In the genomic region with DNA sequence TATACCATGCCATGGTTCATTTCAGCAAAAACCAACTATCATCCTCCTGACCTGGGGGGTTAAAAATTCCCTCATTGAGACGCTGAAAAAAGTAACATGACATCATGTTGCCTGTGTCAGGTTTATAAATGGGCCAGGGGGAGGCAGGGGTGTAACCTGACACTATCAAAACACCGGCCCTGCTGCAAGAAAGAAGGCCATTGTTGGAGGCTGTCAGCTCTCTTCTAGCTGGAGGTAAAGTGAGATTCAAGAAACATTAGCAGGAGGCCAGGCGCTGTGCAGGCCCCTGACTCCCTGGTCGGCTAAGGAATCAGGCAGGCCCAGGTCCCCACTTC, we compare ENCODE assay signal across 9 mouse cellular contexts. TPM values are rescaled to one million over a fixed set of nuclear protein-coding genes. Genes with fewer than 3 reads are reported as not detected.
DNase-seq lines count a peak whose midpoint lies in the region; ATAC-seq lines count a peak whose summit lies in the region.
"Had no signal": no experiment of that assay in that cellular context is flagged by ENCODE, and none has a peak within 500 bp of the region (broad histone marks: within the 10 kb centered on the region; RNA-seq: fewer than 3 reads in every experiment).

No protein-coding gene starts in this region.

- ATAC-seq in hindbrain, embryonic 11.5 days (ENCODE audit: low FRiP score): peak; percentile 55; the same call in 1 of the 2 replicates
- no peak for ATAC-seq in hindbrain, embryonic 16.5 days
- peak; percentile 81 for ATAC-seq in heart, embryonic 12.5 days (ENCODE audit: insufficient number of reproducible peaks, low FRiP score)
- ATAC-seq in limb, embryonic 13.5 days (ENCODE audit: low FRiP score, low read depth): peak; percentile 76
- ATAC-seq in granulocyte monocyte progenitor cell, adult 5-6 weeks (replicated peaks; ENCODE audit: poor library complexity, severe bottlenecking): no peak

- no peaks in the 10 kb centered on the region for H3K9me3 ChIP-seq in hindbrain, embryonic 11.5 days (ENCODE audit: control insufficient read depth, low read length)
- no peaks in the 10 kb centered on the region for H3K9me3 ChIP-seq in hindbrain, embryonic 16.5 days (ENCODE audit: control insufficient read depth, low read length)
- no peaks in the 10 kb centered on the region for H3K9me3 ChIP-seq in heart, embryonic 12.5 days (replicated peaks)
- no peaks in the 10 kb centered on the region for H3K9me3 ChIP-seq in limb, embryonic 13.5 days

- 2% methylated on average over 4 of the region's 4 CpGs for WGBS in hindbrain, embryonic 11.5 days
- 12% methylated on average over 4 of the region's 4 CpGs for WGBS in hindbrain, embryonic 16.5 days
- WGBS in heart, embryonic 12.5 days: 3% methylated on average over 4 of the region's 4 CpGs
- WGBS in limb, embryonic 13.5 days: 3% methylated on average over 4 of the region's 4 CpGs

- no peak overlapping the region for H3K4me3 ChIP-seq in hindbrain, embryonic 11.5 days (ENCODE audit: low read depth, low read length)
- no peak overlapping the region for H3K4me3 ChIP-seq in hindbrain, embryonic 16.5 days (ENCODE audit: low read length)
- H3K4me3 ChIP-seq in heart, embryonic 12.5 days: no peak overlapping the region
- H3K4me3 ChIP-seq in limb, embryonic 13.5 days: no peak overlapping the region

- peak overlapping the region; percentile 39 for H3K27ac ChIP-seq in hindbrain, embryonic 11.5 days (ENCODE audit: low read depth, low read length)
- H3K27ac ChIP-seq in hindbrain, embryonic 16.5 days (ENCODE audit: low read depth, low read length): no peak overlapping the region
- peak overlapping the region; percentile 96 for H3K27ac ChIP-seq in heart, embryonic 12.5 days (ENCODE audit: poor library complexity, severe bottlenecking)
- peak overlapping the region; percentile 52; the same call in 1 of the 2 replicates for H3K27ac ChIP-seq in limb, embryonic 13.5 days

- H3K27me3 ChIP-seq in hindbrain, embryonic 11.5 days (ENCODE audit: control insufficient read depth, insufficient read depth, low read length): no peaks in the 10 kb centered on the region
- H3K27me3 ChIP-seq in hindbrain, embryonic 16.5 days (replicated peaks; ENCODE audit: control insufficient read depth, insufficient read depth, low read length): no peaks in the 10 kb centered on the region
- no peaks in the 10 kb centered on the region for H3K27me3 ChIP-seq in heart, embryonic 12.5 days (replicated peaks)
- H3K27me3 ChIP-seq in limb, embryonic 13.5 days: no peaks in the 10 kb centered on the region
- H3K27me3 ChIP-seq: CH12.LX had no signal

- H3K9ac ChIP-seq in hindbrain, embryonic 11.5 days (ENCODE audit: low read depth, low read length): no peak overlapping the region
- no peak overlapping the region for H3K9ac ChIP-seq in hindbrain, embryonic 16.5 days (ENCODE audit: low read depth, low read length)
- H3K9ac ChIP-seq in heart, embryonic 12.5 days: peak overlapping the region; percentile 51; the same call in 1 of the 2 replicates
- no peak overlapping the region for H3K9ac ChIP-seq in limb, embryonic 13.5 days

- H3K4me2 ChIP-seq in hindbrain, embryonic 11.5 days (replicated peaks; ENCODE audit: low read depth, low read length): no peak overlapping the region
- no peak overlapping the region for H3K4me2 ChIP-seq in hindbrain, embryonic 16.5 days (ENCODE audit: low read length)
- peak overlapping the region; percentile 38; the same call in 1 of the 2 replicates for H3K4me2 ChIP-seq in heart, embryonic 12.5 days
- H3K4me2 ChIP-seq in limb, embryonic 13.5 days (replicated peaks): peak overlapping the region; percentile 5; the same call in 1 of the 2 replicates

- DNase-seq in hindbrain, embryonic 11.5 days (ENCODE audit: low spot score): peak; percentile 63
- peak; percentile 87 for DNase-seq in embryo, embryonic 10 days (ENCODE audit: low spot score)
- no peak for DNase-seq in spleen, postnatal 4 days (ENCODE audit: low spot score in 2 of 2)
- DNase-seq in spleen, postnatal 36 days (ENCODE audit: low spot score in 2 of 2): no peak

- H3K4me1 ChIP-seq in hindbrain, embryonic 11.5 days (replicated peaks; ENCODE audit: control insufficient read depth, insufficient read depth, low read length): peaks cover 22% of the 10 kb centered on the region
- H3K4me1 ChIP-seq in hindbrain, embryonic 16.5 days (ENCODE audit: control insufficient read depth, insufficient read depth, low read depth, low read length): peaks cover 48% of the 10 kb centered on the region
- H3K4me1 ChIP-seq in heart, embryonic 12.5 days (replicated peaks): peaks cover 76% of the 10 kb centered on the region
- H3K4me1 ChIP-seq in limb, embryonic 13.5 days: peaks cover 75% of the 10 kb centered on the region

- no peaks in the 10 kb centered on the region for H3K36me3 ChIP-seq in hindbrain, embryonic 11.5 days (ENCODE audit: control insufficient read depth, insufficient read depth, low read length)
- H3K36me3 ChIP-seq in hindbrain, embryonic 16.5 days (ENCODE audit: control insufficient read depth, insufficient read depth, low read length): no peaks in the 10 kb centered on the region
- 0 out of 2 replicates have a peak, but pooled peaks cover 3% of the 10 kb centered on the region for H3K36me3 ChIP-seq in heart, embryonic 12.5 days
- H3K36me3 ChIP-seq in limb, embryonic 13.5 days: no peaks in the 10 kb centered on the region

RNA-seq across cellular contexts. Expression of gene Pbx1, which starts 49.3 kb away (rescaled TPM):
- polyA plus RNA-seq in hindbrain, embryonic 11.5 days (2014; fragmentation: Nextera tagmentation; extraction: Ambion mirVana): 49.0 and 59.2 TPM in 2 replicates
- 36.0 and 38.9 TPM in 2 replicates for polyA plus RNA-seq in hindbrain, embryonic 16.5 days (2015; fragmentation: Nextera tagmentation; extraction: Ambion mirVana)
- polyA plus RNA-seq in heart, embryonic 12.5 days (2016; fragmentation: Nextera tagmentation; extraction: Ambion mirVana): 26.2 and 26.3 TPM in 2 replicates
- 31.6 and 33.0 TPM in 2 replicates for polyA plus RNA-seq in limb, embryonic 13.5 days (2015; fragmentation: Nextera tagmentation; extraction: Ambion mirVana)
- 4.9 and 8.2 TPM in 2 replicates for total RNA-seq in granulocyte monocyte progenitor cell, adult 5-6 weeks (2014; fragmentation: Nextera tagmentation)
- total RNA-seq in granulocyte monocyte progenitor cell, adult 5-6 weeks (2017): 4.1 and 4.7 TPM in 2 replicates
- total RNA-seq: CH12.LX had no signal

Comparison
In these comparisons a context has a peak if more than half of its experiments do, and no peak if none do; other contexts are left out.
1. ATAC-seq: peak in hindbrain, embryonic 11.5 days (single experiment), heart, embryonic 12.5 days (single experiment) and limb, embryonic 13.5 days (single experiment); none in hindbrain, embryonic 16.5 days (single experiment) and granulocyte monocyte progenitor cell, adult 5-6 weeks (single experiment).
2. DNase-seq: peak in hindbrain, embryonic 11.5 days (single experiment) and embryo, embryonic 10 days (single experiment); none in spleen, postnatal 4 days (0 of 2) and spleen, postnatal 36 days (0 of 2).
3. H3K4me2 ChIP-seq: peak in heart, embryonic 12.5 days (single experiment) and limb, embryonic 13.5 days (single experiment); none in hindbrain, embryonic 11.5 days (single experiment) and hindbrain, embryonic 16.5 days (single experiment).